Mouse (Mus musculus) stomach, postnatal 0 days (tissue): ENCODE data around the gene Pgbd5.

Source experiments
- CTCF ChIP-seq: IDR thresholded peaks from 2 replicates; pipeline ENCODE4 v1.5.1; 2016; ENCODE audit warnings: antibody characterized with exemption, low read depth, mild to moderate bottlenecking, moderate library complexity
- EP300 ChIP-seq: optimal IDR thresholded peaks from 2 replicates; pipeline ENCODE3; 2016; ENCODE audit warnings: antibody characterized with exemption

- peak; percentile 46 for TF ChIP-seq CTCF
- no peak for TF ChIP-seq EP300
These were observed 10.9 kb upstream of the Pgbd5 start for GRCm38 (mm10) chr8:124450192-124450895.
